Comparison of ENCODE assay signal across 20 mouse cellular contexts in the genomic region with DNA sequence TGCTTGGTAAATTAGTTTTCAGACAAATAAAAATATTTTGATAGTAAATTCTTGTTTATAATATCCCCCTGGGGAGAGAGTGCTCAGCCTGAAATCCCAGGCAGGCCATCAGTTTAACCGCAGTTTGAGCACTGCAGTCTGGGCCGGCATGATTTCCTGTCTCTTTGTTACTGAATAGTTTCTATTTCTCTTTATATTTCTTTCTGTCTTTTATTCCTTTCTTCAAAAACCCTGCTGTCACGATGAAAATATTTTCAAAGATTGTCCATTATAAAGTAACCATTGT. TPM values are rescaled to one million over a fixed set of nuclear protein-coding genes. Genes with fewer than 3 reads are reported as not detected.
DNase-seq lines count a peak whose midpoint lies in the region; ATAC-seq and TF ChIP-seq lines count a peak whose summit lies in the region.
"Had no signal": no experiment of that assay in that cellular context is flagged by ENCODE, and none has a peak within 500 bp of the region (broad histone marks: within the 10 kb centered on the region; RNA-seq: fewer than 3 reads in every experiment).

No protein-coding gene starts in this region.

- TF ChIP-seq CTCF in cerebellum, adult 2 months (IDR thresholded peaks at IDR 0.05; ENCODE audit: borderline replicate concordance, insufficient read depth, low read depth, low read length), result no peak

- peaks cover 9% of the 10 kb centered on the region; the same call in 1 of the 2 replicates for H3K4me1 ChIP-seq in forebrain, embryonic 12.5 days
- H3K4me1 ChIP-seq in forebrain, embryonic 11.5 days (replicated peaks; ENCODE audit: control insufficient read depth, insufficient read depth, low read length), result no peaks in the 10 kb centered on the region
- H3K4me1 ChIP-seq in embryonic facial prominence, embryonic 13.5 days, result peaks cover 8% of the 10 kb centered on the region
- peaks cover 26% of the 10 kb centered on the region for H3K4me1 ChIP-seq in hindbrain, embryonic 13.5 days (replicated peaks)
- peaks cover 31% of the 10 kb centered on the region for H3K4me1 ChIP-seq in midbrain, embryonic 13.5 days (replicated peaks)
- H3K4me1 ChIP-seq in cerebellum, adult 2 months (ENCODE audit: control insufficient read depth, insufficient read depth, low read length), result no peaks in the 10 kb centered on the region
- H3K4me1 ChIP-seq: limb, embryonic 15.5 days had no signal

- H3K4me2 ChIP-seq in forebrain, embryonic 12.5 days, result 0 out of 2 replicates have a peak overlapping the region, but pooled peaks have one; percentile 4
- H3K4me2 ChIP-seq in forebrain, embryonic 11.5 days (ENCODE audit: low read depth, low read length, severe bottlenecking), result no peak overlapping the region
- 0 out of 2 replicates have a peak overlapping the region, but pooled peaks have one; percentile 12 for H3K4me2 ChIP-seq in embryonic facial prominence, embryonic 13.5 days
- peak overlapping the region; percentile 48 for H3K4me2 ChIP-seq in hindbrain, embryonic 13.5 days
- peak overlapping the region; percentile 37 for H3K4me2 ChIP-seq in midbrain, embryonic 13.5 days (replicated peaks)
- H3K4me2 ChIP-seq: heart, embryonic 11.5 days; limb, embryonic 15.5 days had no signal

- 0 out of 2 replicates have a peak overlapping the region, but pooled peaks have one; percentile 42 for H3K27ac ChIP-seq in forebrain, embryonic 12.5 days
- no peak overlapping the region for H3K27ac ChIP-seq in forebrain, embryonic 11.5 days (ENCODE audit: low read depth, low read length)
- no peak overlapping the region for H3K27ac ChIP-seq in embryonic facial prominence, embryonic 13.5 days
- H3K27ac ChIP-seq in hindbrain, embryonic 13.5 days, result peak overlapping the region; percentile 88
- H3K27ac ChIP-seq in midbrain, embryonic 13.5 days, result peak overlapping the region; percentile 83
- H3K27ac ChIP-seq in cerebellum, adult 2 months (ENCODE audit: insufficient read depth, low read length), result no peak overlapping the region
- H3K27ac ChIP-seq: limb, embryonic 15.5 days had no signal

- no peak overlapping the region for H3K9ac ChIP-seq in forebrain, embryonic 12.5 days
- no peak overlapping the region for H3K9ac ChIP-seq in forebrain, embryonic 11.5 days (ENCODE audit: low read length)
- H3K9ac ChIP-seq in embryonic facial prominence, embryonic 13.5 days, result no peak overlapping the region
- peak overlapping the region; percentile 66 for H3K9ac ChIP-seq in hindbrain, embryonic 13.5 days
- H3K9ac ChIP-seq in midbrain, embryonic 13.5 days (replicated peaks), result no peak overlapping the region
- H3K9ac ChIP-seq: limb, embryonic 15.5 days had no signal

- WGBS in forebrain, embryonic 12.5 days, result 45% methylated on average over 3 of the region's 3 CpGs
- WGBS in forebrain, embryonic 11.5 days, result 69% methylated on average over 3 of the region's 3 CpGs
- 53% methylated on average over 3 of the region's 3 CpGs for WGBS in embryonic facial prominence, embryonic 13.5 days
- 22% methylated on average over 3 of the region's 3 CpGs for WGBS in hindbrain, embryonic 13.5 days
- 26% methylated on average over 3 of the region's 3 CpGs for WGBS in midbrain, embryonic 13.5 days
- 54% methylated on average over 3 of the region's 3 CpGs for WGBS in cerebellum, adult 2 months

- no peak for TF ChIP-seq POLR2A in cerebellum, adult 2 months (IDR thresholded peaks at IDR 0.05; ENCODE audit: borderline replicate concordance, insufficient read depth, low read length)

- H3K36me3 ChIP-seq in forebrain, embryonic 12.5 days (replicated peaks), result no peaks in the 10 kb centered on the region
- no peaks in the 10 kb centered on the region for H3K36me3 ChIP-seq in forebrain, embryonic 11.5 days (ENCODE audit: control insufficient read depth, insufficient read depth, low read length)
- no peaks in the 10 kb centered on the region for H3K36me3 ChIP-seq in embryonic facial prominence, embryonic 13.5 days
- H3K36me3 ChIP-seq in hindbrain, embryonic 13.5 days, result no peaks in the 10 kb centered on the region
- H3K36me3 ChIP-seq in midbrain, embryonic 13.5 days, result no peaks in the 10 kb centered on the region
- H3K36me3 ChIP-seq: limb, embryonic 15.5 days had no signal

- ATAC-seq in forebrain, embryonic 12.5 days (ENCODE audit: low FRiP score), result no peak
- ATAC-seq in forebrain, embryonic 11.5 days (replicated peaks; ENCODE audit: low FRiP score), result no peak
- ATAC-seq in embryonic facial prominence, embryonic 13.5 days (ENCODE audit: insufficient number of reproducible peaks, insufficient read depth, low FRiP score, low TSS enrichment, low read depth), result no peak
- ATAC-seq in hindbrain, embryonic 13.5 days (ENCODE audit: low FRiP score), result 0 out of 2 replicates have a peak, but pooled peaks have one; percentile 28
- ATAC-seq in midbrain, embryonic 13.5 days, result no peak

- no peaks in the 10 kb centered on the region for H3K9me3 ChIP-seq in forebrain, embryonic 12.5 days
- no peaks in the 10 kb centered on the region for H3K9me3 ChIP-seq in forebrain, embryonic 11.5 days (ENCODE audit: control insufficient read depth, low read length)
- no peaks in the 10 kb centered on the region for H3K9me3 ChIP-seq in embryonic facial prominence, embryonic 13.5 days
- H3K9me3 ChIP-seq in hindbrain, embryonic 13.5 days, result no peaks in the 10 kb centered on the region
- no peaks in the 10 kb centered on the region for H3K9me3 ChIP-seq in midbrain, embryonic 13.5 days
- H3K9me3 ChIP-seq: limb, embryonic 15.5 days had no signal

- H3K4me3 ChIP-seq in forebrain, embryonic 12.5 days (replicated peaks), result no peak overlapping the region
- no peak overlapping the region for H3K4me3 ChIP-seq in forebrain, embryonic 11.5 days (ENCODE audit: low read depth, low read length)
- no peak overlapping the region for H3K4me3 ChIP-seq in embryonic facial prominence, embryonic 13.5 days
- 0 out of 2 replicates have a peak overlapping the region, but pooled peaks have one; percentile 10 for H3K4me3 ChIP-seq in hindbrain, embryonic 13.5 days
- H3K4me3 ChIP-seq in midbrain, embryonic 13.5 days (replicated peaks), result no peak overlapping the region
- no peak overlapping the region for H3K4me3 ChIP-seq in cerebellum, adult 2 months (replicated peaks; ENCODE audit: insufficient read depth, low read depth, low read length)
- H3K4me3 ChIP-seq: limb, embryonic 15.5 days had no signal

- DNase-seq in forebrain, embryonic 11.5 days (ENCODE audit: low spot score), result no peak
- DNase-seq in gastrocnemius, postnatal 4 days (ENCODE audit: low spot score in 2 of 2), result no peak
- no peak for DNase-seq in layer of hippocampus, adult 8-10 months (ENCODE audit: low spot score in 2 of 2)
- DNase-seq in cerebellum, adult 2 months, result no peak
- DNase-seq: adrenal gland, postnatal 10 days; lung, adult 18-20 months; lung, postnatal 4 days had no signal

- H3K27me3 ChIP-seq in forebrain, embryonic 12.5 days, result peaks cover 3% of the 10 kb centered on the region; the same call in 1 of the 2 replicates
- no peaks in the 10 kb centered on the region for H3K27me3 ChIP-seq in forebrain, embryonic 11.5 days (ENCODE audit: control insufficient read depth, insufficient read depth, low read length)
- H3K27me3 ChIP-seq in embryonic facial prominence, embryonic 13.5 days, result no peaks in the 10 kb centered on the region
- no peaks in the 10 kb centered on the region for H3K27me3 ChIP-seq in hindbrain, embryonic 13.5 days
- no peaks in the 10 kb centered on the region for H3K27me3 ChIP-seq in midbrain, embryonic 13.5 days
- no peaks in the 10 kb centered on the region; the same call in 1 of the 2 replicates for H3K27me3 ChIP-seq in cerebellum, adult 2 months (ENCODE audit: control insufficient read depth, insufficient read depth, low read length)
- H3K27me3 ChIP-seq: CH12.LX; limb, embryonic 15.5 days had no signal

RNA-seq across cellular contexts. Expression of gene Tas2r134, which starts 27.2 kb away (rescaled TPM):
- polyA plus RNA-seq in forebrain, embryonic 12.5 days (2016; fragmentation: Nextera tagmentation; extraction: Ambion mirVana), result not detected in 2 replicates
- not detected in 2 replicates for polyA plus RNA-seq in forebrain, embryonic 11.5 days (2014; fragmentation: Nextera tagmentation; extraction: Ambion mirVana)
- not detected in 2 replicates for polyA plus RNA-seq in embryonic facial prominence, embryonic 13.5 days (2015; fragmentation: Nextera tagmentation; extraction: Ambion mirVana)
- not detected in 2 replicates for polyA plus RNA-seq in hindbrain, embryonic 13.5 days (2015; fragmentation: Nextera tagmentation; extraction: Ambion mirVana)
- not detected in 2 replicates for polyA plus RNA-seq in midbrain, embryonic 13.5 days (2015; fragmentation: Nextera tagmentation; extraction: Ambion mirVana)
- total RNA-seq in gastrocnemius, postnatal 4 days (2021), result not detected
- total RNA-seq in layer of hippocampus, adult 8-10 months (2022), result not detected
- polyA plus RNA-seq in cerebellum, adult 2 months (2012; rRNA removed), result not detected in 2 replicates
- total RNA-seq: adrenal gland, postnatal 10 days; CH12.LX; gastrocnemius, adult 8-10 months; heart, postnatal 25 days; layer of hippocampus, postnatal 10 days; left cerebral cortex, postnatal 10 days; monocyte, adult 5-6 weeks had no signal
- polyA plus RNA-seq: heart, embryonic 11.5 days; limb, embryonic 15.5 days; testis, adult 2 months had no signal

Comparison
In these comparisons a context has a peak if more than half of its experiments do, and no peak if none do; other contexts are left out.
1. H3K27ac ChIP-seq: peak in forebrain, embryonic 12.5 days (single experiment), hindbrain, embryonic 13.5 days (single experiment) and midbrain, embryonic 13.5 days (single experiment); none in forebrain, embryonic 11.5 days (single experiment), embryonic facial prominence, embryonic 13.5 days (single experiment) and cerebellum, adult 2 months (single experiment).